Mouse (Mus musculus) lung, embryonic 16.5 days (tissue): ENCODE results near the gene Cldn4. TPM values are rescaled to one million over a fixed set of nuclear protein-coding genes. Genes with fewer than 3 reads are reported as not detected.
A peak's percentile ranks its signal among the peaks of the same experiment; 100 is the strongest.
"Not testable (repeated sequence)": the region's sequence is repeated elsewhere in the genome, so short reads cannot be mapped to it uniquely, and the experiment has no call there.

Source experiments
- ATAC-seq: fragments of 200-750 bp; cut with Nextera tagmentation; 2 replicates; pipeline ENCODE4 v1.8.0; 2017; ENCODE audit warnings: low read depth, mild to moderate bottlenecking, moderate library complexity
- H3K27ac ChIP-seq: fragments of 300-500 bp; sonication (generic); 2 replicates; pipeline ENCODE4 v1.5.1; 2014; ENCODE audit warnings: mild to moderate bottlenecking, control low read depth, low read length
- H3K27me3 ChIP-seq: fragments of 300-500 bp; sonication (generic); 2 replicates; pipeline ENCODE4 v1.6.1; 2014; ENCODE audit warnings: low read depth, low read length, mixed read lengths; ENCODE audit not compliant: control insufficient read depth, insufficient read depth
- H3K36me3 ChIP-seq: fragments of 300-500 bp; sonication (generic); 2 replicates; pipeline ENCODE4 v1.6.1; 2014; ENCODE audit warnings: low read length; ENCODE audit not compliant: control insufficient read depth, insufficient read depth
- H3K4me1 ChIP-seq: fragments of 300-500 bp; sonication (generic); replicated peaks from 2 replicates; pipeline ENCODE4 v1.6.1; 2014; ENCODE audit warnings: low read length, mixed read lengths; ENCODE audit not compliant: control insufficient read depth, insufficient read depth
- H3K4me2 ChIP-seq: fragments of 300-500 bp; sonication (generic); 2 replicates; pipeline ENCODE4 v1.6.1; 2014; ENCODE audit warnings: low read depth, low read length, control low read depth
- H3K4me3 ChIP-seq: fragments of 300-500 bp; sonication (generic); 2 replicates; pipeline ENCODE4 v1.5.1; 2014; ENCODE audit warnings: mild to moderate bottlenecking, low read length, control low read depth
- H3K9ac ChIP-seq: fragments of 300-500 bp; sonication (generic); 2 replicates; pipeline ENCODE4 v1.6.1; 2014; ENCODE audit warnings: low read length, control low read depth
- H3K9me3 ChIP-seq: fragments of 300-500 bp; sonication (generic); 2 replicates; pipeline ENCODE4 v1.6.1; 2016; ENCODE audit warnings: low read length; ENCODE audit not compliant: control insufficient read depth
- WGBS: fragments of 180-500 bp; shearing (Covaris S2); extraction: QIAGEN DNeasy Blood & Tissue Kit; methylation state at CpG from one replicate; pipeline ENCODE4 v1.1.7; 2014; 5-methylcytosine and 5-hydroxymethylcytosine counted together
- polyA plus RNA-seq: library from polyadenylated mRNA; unstranded; fragments of >200 nt; fragmentation: Nextera tagmentation; extraction: Ambion mirVana; gene quantifications from 2 replicates; pipeline ENCODE4 v1.2.1, GENCODE M21; 2015

Cldn4 gene
- polyA plus RNA-seq, 1 experiment from 2014 or later, result 33.0 TPM

DNA sequence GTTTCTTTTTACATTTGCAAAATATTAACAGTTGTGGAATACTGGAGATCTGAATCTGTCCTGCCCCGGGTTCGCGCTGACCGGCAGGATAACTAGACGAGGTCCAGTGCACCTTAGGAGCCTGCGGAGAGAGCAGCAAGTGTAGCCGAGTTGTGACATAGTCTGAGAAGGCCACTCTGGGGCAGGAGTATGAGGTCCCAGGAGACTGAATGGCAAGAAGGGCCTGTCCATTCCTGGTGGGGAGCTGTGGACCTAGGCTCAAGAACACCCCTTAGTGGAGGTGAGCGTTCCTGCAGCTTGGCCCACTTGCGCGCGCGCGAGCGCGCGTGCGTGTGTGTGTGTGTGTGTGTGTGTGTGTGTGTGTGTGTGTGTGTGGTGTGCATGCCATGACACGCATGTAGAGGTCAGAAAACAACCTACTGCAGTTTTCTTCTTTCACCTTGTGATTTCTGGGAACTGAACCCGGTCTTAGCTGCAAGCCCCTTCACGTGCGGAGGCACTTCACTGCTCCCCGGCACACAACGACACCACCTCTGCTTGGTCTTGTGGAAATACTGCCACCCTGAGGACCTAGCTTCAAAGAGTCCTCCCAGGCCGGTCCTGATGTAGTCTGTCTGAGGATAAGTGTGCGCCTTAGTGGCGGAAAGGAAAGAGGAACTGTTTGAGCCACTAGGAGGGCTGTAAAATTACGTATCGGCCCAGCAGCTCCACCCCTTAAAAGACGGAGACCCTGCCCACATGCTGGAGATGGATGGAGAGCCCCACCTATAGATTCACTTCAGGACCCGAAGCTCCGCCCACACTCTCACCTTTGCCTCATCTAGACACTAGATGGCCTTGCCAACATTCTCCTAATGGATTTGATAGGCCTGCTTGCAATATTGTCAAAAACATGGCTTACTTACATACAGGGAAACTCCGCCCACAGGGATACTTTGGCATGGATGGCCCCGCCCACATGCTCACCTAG, 19.4 kb upstream of the Cldn4 start:
- Histone ChIP-seq H3K9ac (peak overlapping the region; percentile 60), H3K27me3 (no peaks in the 10 kb centered on the region), H3K36me3 (no peaks in the 10 kb centered on the region), H3K4me1 (peaks cover 12% of the 10 kb centered on the region), H3K9me3 (no peaks in the 10 kb centered on the region), H3K4me2 (peak overlapping the region; percentile 61), H3K27ac (peak overlapping the region; percentile 95), H3K4me3 (peak overlapping the region; percentile 33)
- 4% methylated on average over 33 of the region's 33 CpGs for WGBS
- peak; percentile 86 for ATAC-seq

DNA sequence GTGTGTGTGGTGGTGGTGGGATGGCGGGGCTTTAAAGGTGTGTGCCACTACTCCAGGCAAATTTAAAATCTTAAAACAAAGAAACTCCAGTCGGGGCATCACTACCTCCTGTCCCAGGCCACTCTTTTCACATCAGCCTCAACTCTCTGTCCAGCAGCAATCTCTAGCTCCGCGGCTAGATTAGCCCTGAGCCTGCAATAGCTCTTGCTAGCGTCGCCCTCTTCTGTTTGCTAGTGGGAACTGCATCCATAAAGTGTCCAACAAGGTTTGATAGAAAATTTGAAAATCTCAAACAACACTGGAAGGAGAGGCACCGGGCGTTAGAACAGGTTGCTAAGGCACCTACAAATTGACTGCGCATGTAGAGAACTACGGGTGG, 18.7 kb upstream of the Cldn4 start:
- peak; percentile 44; the same call in 1 of the 2 replicates for ATAC-seq
- Histone ChIP-seq H3K4me1 (peaks cover 17% of the 10 kb centered on the region), H3K9ac (peak overlapping the region; percentile 60), H3K4me2 (peak overlapping the region; percentile 61), H3K27me3 (no peaks in the 10 kb centered on the region), H3K27ac (peak overlapping the region; percentile 80), H3K36me3 (no peaks in the 10 kb centered on the region), H3K4me3 (peak overlapping the region; percentile 33), H3K9me3 (no peaks in the 10 kb centered on the region)
- 4% methylated on average over 10 of the region's 10 CpGs for WGBS

- H3K9me3 ChIP-seq, H3K36me3 ChIP-seq, H3K27me3 ChIP-seq, H3K4me2 ChIP-seq, H3K4me3 ChIP-seq, H3K9ac ChIP-seq, ATAC-seq, H3K27ac ChIP-seq: not testable (repeated sequence)
- peaks cover 17% of the 10 kb centered on the region for H3K4me1 ChIP-seq
Measured at GRCm38 (mm10) chr5:134964655-134965054, 17.9 kb upstream of the Cldn4 start.

DNA sequence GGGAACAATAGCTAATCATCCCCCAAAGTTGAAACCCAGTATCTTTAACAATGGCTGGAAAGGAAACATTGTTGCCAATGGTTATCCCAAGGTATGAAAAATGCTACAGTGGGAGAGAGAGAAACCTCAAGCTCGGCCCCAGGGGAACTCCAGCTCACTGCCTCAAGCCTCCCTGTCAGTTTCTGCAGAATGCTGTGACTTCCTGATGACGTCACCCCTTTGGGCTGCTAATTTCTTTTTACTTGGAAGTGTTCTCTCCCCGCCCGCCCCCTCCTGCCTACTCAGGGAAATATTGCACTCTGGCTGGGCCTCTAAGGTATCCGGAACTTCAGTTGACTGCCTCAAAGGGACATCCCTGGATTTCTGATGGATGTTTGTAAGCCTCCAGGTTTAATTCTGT, 16.8 kb upstream of the Cldn4 start:
- Histone ChIP-seq H3K4me1 (peaks cover 17% of the 10 kb centered on the region), H3K27ac (no peak overlapping the region), H3K4me2 (no peak overlapping the region), H3K4me3 (no peak overlapping the region), H3K27me3 (no peaks in the 10 kb centered on the region), H3K36me3 (no peaks in the 10 kb centered on the region), H3K9ac (no peak overlapping the region), H3K9me3 (no peaks in the 10 kb centered on the region)
- 22% methylated on average over 5 of the region's 5 CpGs for WGBS
- ATAC-seq, result no peak

- H3K4me1 ChIP-seq, result peaks cover 12% of the 10 kb centered on the region; the same call in 1 of the 2 replicates
- H3K27ac ChIP-seq, result no peak overlapping the region
- no peaks in the 10 kb centered on the region for H3K9me3 ChIP-seq
- no peaks in the 10 kb centered on the region for H3K36me3 ChIP-seq
- H3K4me3 ChIP-seq, result no peak overlapping the region
- WGBS, result 91% methylated on average over 2 of the region's 2 CpGs
- no peaks in the 10 kb centered on the region for H3K27me3 ChIP-seq
- H3K9ac ChIP-seq, result no peak overlapping the region
- H3K4me2 ChIP-seq, result no peak overlapping the region
- no peak for ATAC-seq
Measured at GRCm38 (mm10) chr5:134961519-134961918, 14.8 kb upstream of the Cldn4 start.

DNA sequence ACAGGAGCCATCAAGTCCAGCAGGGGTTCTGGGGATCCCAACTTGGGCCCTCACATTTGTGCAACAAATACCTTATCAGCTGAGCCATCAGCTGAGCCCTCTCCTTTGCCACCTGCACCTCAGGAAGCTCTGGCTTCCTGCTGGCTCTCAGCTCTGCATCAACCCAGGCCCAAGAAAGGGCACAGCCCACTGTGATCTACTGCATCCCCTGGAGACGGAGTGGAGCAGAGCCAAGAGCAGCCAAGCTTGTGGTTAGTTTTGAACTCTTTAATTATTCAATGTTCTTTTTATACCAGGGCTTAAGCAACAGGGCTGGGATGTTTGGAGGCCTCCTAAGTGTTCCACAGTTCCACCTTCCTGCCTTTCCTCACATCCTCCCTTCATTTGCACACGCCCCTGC, 13.7 kb upstream of the Cldn4 start:
- H3K36me3 ChIP-seq, result no peaks in the 10 kb centered on the region
- H3K27ac ChIP-seq, result no peak overlapping the region; the same call in 1 of the 2 replicates
- ATAC-seq, result no peak
- H3K27me3 ChIP-seq, result no peaks in the 10 kb centered on the region
- H3K9ac ChIP-seq, result no peak overlapping the region
- 37% methylated on average over 2 of the region's 2 CpGs for WGBS
- no peak overlapping the region for H3K4me3 ChIP-seq
- H3K4me1 ChIP-seq, result peaks cover 13% of the 10 kb centered on the region; the same call in 1 of the 2 replicates
- H3K9me3 ChIP-seq, result no peaks in the 10 kb centered on the region
- H3K4me2 ChIP-seq, result no peak overlapping the region

- 60% methylated on average over 7 of the region's 7 CpGs for WGBS
- H3K9me3 ChIP-seq, result no peaks in the 10 kb centered on the region
- no peak overlapping the region for H3K27ac ChIP-seq
- no peak overlapping the region for H3K4me3 ChIP-seq
- ATAC-seq, result peak; percentile 19; the same call in 1 of the 2 replicates
- no peaks in the 10 kb centered on the region for H3K36me3 ChIP-seq
- no peaks in the 10 kb centered on the region for H3K27me3 ChIP-seq
- H3K4me1 ChIP-seq, result peaks cover 13% of the 10 kb centered on the region; the same call in 1 of the 2 replicates
- H3K4me2 ChIP-seq, result no peak overlapping the region
- no peak overlapping the region for H3K9ac ChIP-seq
Measured at GRCm38 (mm10) chr5:134959114-134959513, 12.4 kb upstream of the Cldn4 start.

GRCm38 (mm10) chr5:134955491-134955890, 8.8 kb upstream of the Cldn4 start:
- WGBS, result 44% methylated on average over 5 of the region's 5 CpGs
- Histone ChIP-seq H3K27me3 (no peaks in the 10 kb centered on the region), H3K9ac (no peak overlapping the region), H3K4me2 (no peak overlapping the region), H3K36me3 (no peaks in the 10 kb centered on the region), H3K4me3 (no peak overlapping the region), H3K9me3 (no peaks in the 10 kb centered on the region), H3K4me1 (peaks cover 19% of the 10 kb centered on the region), H3K27ac (no peak overlapping the region)
- no peak for ATAC-seq

DNA sequence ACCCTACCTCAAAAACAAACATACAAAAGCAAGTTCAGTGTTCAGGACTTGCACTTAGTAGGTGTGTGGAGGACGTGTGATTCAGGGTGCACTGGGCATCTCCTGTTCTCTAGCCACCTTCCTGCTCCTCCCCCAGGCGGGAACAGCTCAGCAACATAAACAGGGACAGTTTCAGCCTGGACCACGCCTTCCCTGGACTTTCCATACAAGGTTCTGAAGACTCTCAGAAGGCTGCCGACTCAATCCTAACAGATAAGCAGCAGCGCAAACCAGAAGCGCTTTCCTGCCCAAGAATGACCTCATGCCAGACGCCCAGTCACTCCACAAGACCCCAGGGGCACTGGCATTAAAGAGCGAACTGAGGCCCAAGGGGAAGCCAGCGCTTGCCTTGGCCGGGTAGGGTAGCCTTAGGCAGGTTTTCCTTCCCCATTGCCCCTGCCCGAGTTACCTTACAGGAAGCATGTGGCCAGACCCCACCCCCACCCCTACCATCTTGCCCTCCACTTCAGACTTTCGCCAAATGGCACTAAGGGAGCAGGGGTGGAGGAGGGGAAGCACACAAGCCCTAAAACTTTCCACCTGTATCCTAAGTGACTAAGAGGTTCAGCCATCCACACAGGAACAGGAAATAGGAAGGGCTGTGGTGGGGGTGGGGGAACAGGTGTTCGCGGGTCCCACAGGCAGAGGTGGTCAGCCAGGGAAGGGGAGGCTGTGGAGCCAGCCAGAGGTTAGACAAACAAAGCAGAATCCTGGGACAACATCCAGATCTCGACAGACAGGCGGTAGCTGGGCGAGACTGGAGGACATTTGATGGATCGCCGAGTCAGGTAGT, 4.5 kb upstream of the Cldn4 start:
- 5% methylated on average over 19 of the region's 19 CpGs for WGBS
- Histone ChIP-seq H3K27me3 (no peaks in the 10 kb centered on the region), H3K4me1 (peaks cover 33% of the 10 kb centered on the region), H3K36me3 (no peaks in the 10 kb centered on the region), H3K9ac (peak overlapping the region; percentile 47), H3K9me3 (no peaks in the 10 kb centered on the region), H3K4me3 (peak overlapping the region; percentile 19; the same call in 1 of the 2 replicates), H3K27ac (peak overlapping the region; percentile 87), H3K4me2 (peak overlapping the region; percentile 48)
- peak; percentile 62 for ATAC-seq
